In genomic region chr3:32421115-32422054, GRCm38 (mm10) we compare ENCODE assay signal across 15 mouse cellular contexts. TPM values are rescaled to one million over a fixed set of nuclear protein-coding genes. Genes with fewer than 3 reads are reported as not detected.
DNase-seq lines count a peak whose midpoint lies in the region; ATAC-seq and TF ChIP-seq lines count a peak whose summit lies in the region.
"Had no signal": no experiment of that assay in that cellular context is flagged by ENCODE, and none has a peak within 500 bp of the region (broad histone marks: within the 10 kb centered on the region; RNA-seq: fewer than 3 reads in every experiment).

No protein-coding gene starts in this region.

- no peak overlapping the region for H3K9ac ChIP-seq in heart, embryonic 12.5 days
- H3K9ac ChIP-seq: limb, embryonic 12.5 days; liver, postnatal 0 days had no signal

- no peak for ATAC-seq in heart, embryonic 12.5 days (ENCODE audit: insufficient number of reproducible peaks, low FRiP score)
- peak; percentile 53 for ATAC-seq in Patski
- ATAC-seq: forebrain, embryonic 16.5 days; intestine, embryonic 16.5 days; liver, postnatal 0 days had no signal

- no peak overlapping the region for H3ac ChIP-seq in C2C12 (ENCODE audit: control insufficient read depth, insufficient read length, low read depth)

- no peaks in the 10 kb centered on the region for H3K27me3 ChIP-seq in heart, embryonic 12.5 days (replicated peaks)
- H3K27me3 ChIP-seq in C2C12 (ENCODE audit: control insufficient read depth, insufficient read depth, insufficient read length) (no peaks in the 10 kb centered on the region), Patski (no peaks in the 10 kb centered on the region)
- no peaks in the 10 kb centered on the region for H3K27me3 ChIP-seq in megakaryocyte, embryonic 14.5 days (replicated peaks)
- no peaks in the 10 kb centered on the region for H3K27me3 ChIP-seq in embryonic facial prominence, embryonic 10.5 days (replicated peaks; ENCODE audit: low read depth, poor library complexity, severe bottlenecking)
- H3K27me3 ChIP-seq: limb, embryonic 12.5 days had no signal

- H3K27ac ChIP-seq in heart, embryonic 12.5 days (ENCODE audit: poor library complexity, severe bottlenecking) = peak overlapping the region; percentile 28; the same call in 1 of the 2 replicates
- no peak overlapping the region for H3K27ac ChIP-seq in embryonic facial prominence, embryonic 10.5 days (replicated peaks)
- H3K27ac ChIP-seq: left cerebral cortex, adult 2 months; limb, embryonic 12.5 days had no signal

- in situ Hi-C loops in Patski (cut with MboI; ENCODE audit: low pct_unique_long_range_greater_than_20kb) = no loop called here

- TF ChIP-seq CTCF in C2C12 (IDR thresholded peaks at IDR 0.05; ENCODE audit: control insufficient read depth, insufficient read depth, insufficient read length) (no peak), Patski (IDR thresholded peaks at IDR 0.05) (no peak)

- 61% methylated on average over 6 of the region's 6 CpGs for WGBS in heart, embryonic 12.5 days
- 93% methylated on average over 6 of the region's 6 CpGs for WGBS in embryonic facial prominence, embryonic 10.5 days

- CTCF ChIA-PET in Patski (lab: Charles Lee) = interaction anchor here (1.0 to 2.2 kb wide), 9 partner anchors 10 to 39 kb away, joined by 3 to 8 read pairs (median 4); no protein-coding TSS in a partner anchor

- H3K4me2 ChIP-seq in heart, embryonic 12.5 days = no peak overlapping the region
- H3K4me2 ChIP-seq: limb, embryonic 12.5 days had no signal

- DNase-seq in heart, adult 8-10 months (ENCODE audit: low spot score) = no peak
- no peak for DNase-seq in Patski (ENCODE audit: low read depth, low spot score)
- no peak for DNase-seq in embryonic facial prominence, embryonic 10.5 days (ENCODE audit: low spot score)
- no peak for DNase-seq in layer of hippocampus, postnatal 36 days
- DNase-seq: adrenal gland, postnatal 10 days; liver, postnatal 0 days; right cerebral cortex, adult 18-20 months; spleen, adult 18-20 months had no signal

- H3K36me3 ChIP-seq in heart, embryonic 12.5 days = peaks cover 8% of the 10 kb centered on the region
- no peaks in the 10 kb centered on the region for H3K36me3 ChIP-seq in C2C12 (ENCODE audit: control insufficient read depth, insufficient read depth)
- H3K36me3 ChIP-seq in megakaryocyte, embryonic 14.5 days (replicated peaks; ENCODE audit: low read length) = peaks cover 24% of the 10 kb centered on the region
- peaks cover 22% of the 10 kb centered on the region for H3K36me3 ChIP-seq in embryonic facial prominence, embryonic 10.5 days (replicated peaks)
- H3K36me3 ChIP-seq: limb, embryonic 12.5 days had no signal

- peaks cover 53% of the 10 kb centered on the region for H3K79me3 ChIP-seq in C2C12 (ENCODE audit: low read depth)

- no peak overlapping the region for H3K4me3 ChIP-seq in heart, embryonic 12.5 days
- no peak overlapping the region for H3K4me3 ChIP-seq in C2C12 (ENCODE audit: insufficient read depth, poor library complexity, severe bottlenecking)
- peak overlapping the region; percentile 83 for H3K4me3 ChIP-seq in megakaryocyte, embryonic 14.5 days (replicated peaks)
- no peak overlapping the region for H3K4me3 ChIP-seq in embryonic facial prominence, embryonic 10.5 days
- H3K4me3 ChIP-seq: left cerebral cortex, adult 2 months; limb, embryonic 12.5 days had no signal

- H3K9me3 ChIP-seq in heart, embryonic 12.5 days (replicated peaks) = no peaks in the 10 kb centered on the region
- no peaks in the 10 kb centered on the region for H3K9me3 ChIP-seq in megakaryocyte, embryonic 14.5 days
- no peaks in the 10 kb centered on the region for H3K9me3 ChIP-seq in embryonic facial prominence, embryonic 10.5 days
- H3K9me3 ChIP-seq: limb, embryonic 12.5 days had no signal

- POLR2A ChIA-PET in Patski (lab: Charles Lee) = interaction anchor here (1.5 kb wide), 1 partner anchor 10 kb away, joined by 3 read pairs; no protein-coding TSS in a partner anchor

- peaks cover 45% of the 10 kb centered on the region for H3K4me1 ChIP-seq in heart, embryonic 12.5 days (replicated peaks)
- peaks cover 66% of the 10 kb centered on the region for H3K4me1 ChIP-seq in megakaryocyte, embryonic 14.5 days
- peaks cover 2% of the 10 kb centered on the region for H3K4me1 ChIP-seq in embryonic facial prominence, embryonic 10.5 days

- H3K79me2 ChIP-seq in C2C12 (ENCODE audit: control insufficient read depth, insufficient read depth) = peaks cover 86% of the 10 kb centered on the region

TF ChIP-seq in C2C12, 6 proteins besides CTCF, POLR2A, EP300 and RAD21:
- no peak for TF ChIP-seq CEBPB (IDR thresholded peaks at IDR 0.05; ENCODE audit: low read depth)
- no peak for TF ChIP-seq USF1 (IDR thresholded peaks at IDR 0.05; ENCODE audit: low read depth)
- no peak for TF ChIP-seq MYOG (IDR thresholded peaks at IDR 0.05; ENCODE audit: control insufficient read depth, extremely low read depth, insufficient read length)
- peak; percentile 14 for TF ChIP-seq MAX (IDR thresholded peaks at IDR 0.05)
- no peak for TF ChIP-seq MYOD1 (IDR thresholded peaks at IDR 0.05; ENCODE audit: control insufficient read depth, insufficient read length, low read depth)
- TF ChIP-seq FOSL1 (IDR thresholded peaks at IDR 0.05; ENCODE audit: insufficient read depth, low read length, poor library complexity, severe bottlenecking) = peak; percentile 38

RNA-seq across cellular contexts. Expression of gene Pik3ca, which starts 23.9 kb away (rescaled TPM):
- polyA plus RNA-seq in heart, embryonic 12.5 days (2016; fragmentation: Nextera tagmentation; extraction: Ambion mirVana) = 8.7 and 10.2 TPM in 2 replicates
- 10 to 100 TPM; 42.2 to 50.1 (median 45.1) TPM for total RNA-seq in heart, adult 8-10 months (2022)
- 8.6 TPM for polyA plus RNA-seq in C2C12 (2012; fragmentation: generic; extraction: Trizol)
- 60.0 TPM for polyA plus RNA-seq in Patski (2021)
- polyA plus RNA-seq in megakaryocyte, embryonic 14.5 days (2012; ENCODE audit: insufficient read depth, low replicate concordance) = 0.64 and 0.81 TPM in 2 replicates
- 6.9 and 8.2 TPM in 2 replicates for polyA plus RNA-seq in embryonic facial prominence, embryonic 10.5 days (2016; fragmentation: Nextera tagmentation; extraction: Ambion mirVana)
- 10 to 100 TPM; 51.1 to 53.8 TPM for total RNA-seq in layer of hippocampus, postnatal 36 days (2021)

RNA-seq across cellular contexts. Expression of gene Zmat3, which starts 55.6 kb away (rescaled TPM):
- 5.1 and 6.0 TPM in 2 replicates for polyA plus RNA-seq in heart, embryonic 12.5 days (2016; fragmentation: Nextera tagmentation; extraction: Ambion mirVana)
- total RNA-seq in heart, adult 8-10 months (2022) = 1 to 10 TPM; 5.9 to 8.9 (median 6.6) TPM
- 14.7 TPM for polyA plus RNA-seq in C2C12 (2012; fragmentation: generic; extraction: Trizol)
- polyA plus RNA-seq in Patski (2021) = 23.8 TPM
- 4.0 and 5.0 TPM in 2 replicates for polyA plus RNA-seq in megakaryocyte, embryonic 14.5 days (2012; ENCODE audit: insufficient read depth, low replicate concordance)
- polyA plus RNA-seq in embryonic facial prominence, embryonic 10.5 days (2016; fragmentation: Nextera tagmentation; extraction: Ambion mirVana) = 5.2 and 6.1 TPM in 2 replicates
- 10 to 100 TPM; 67.9 to 69.7 TPM for total RNA-seq in layer of hippocampus, postnatal 36 days (2021)
